Mouse (Mus musculus): ENCODE measurements at regions not wholly inside any gene's neighbourhood (a gene's known extent, or its start where the extent isn't known, plus 50 kb on each side); places are given as distances from the start of the nearest gene placed in this dataset.

GRCm38 (mm10) chr1:64308088-64308487, 186.0 kb upstream of the Klf7 start:
- TF ChIP-seq GATA1 (IDR thresholded peaks at IDR 0.05; ENCODE audit: borderline replicate concordance, low read length) = no peak
- TF ChIP-seq FLI1 (IDR thresholded peaks at IDR 0.05; ENCODE audit: low read length) = no peak
